Mouse (Mus musculus) intestine, embryonic 15.5 days (tissue): ENCODE data around the gene Lpin1. TPM values are rescaled to one million over a fixed set of nuclear protein-coding genes. Genes with fewer than 3 reads are reported as not detected.

ENCODE experiments used
- ATAC-seq: fragments of 200-750 bp; cut with Nextera tagmentation; 2 replicates; pipeline ENCODE4 v1.8.0; 2017; ENCODE audit warnings: moderate TSS enrichment, moderate library complexity
- H3K27ac ChIP-seq: fragments of 300-500 bp; sonication (generic); 2 replicates; pipeline ENCODE4 v1.5.1; 2015; ENCODE audit warnings: mild to moderate bottlenecking, inconsistent platforms
- H3K27me3 ChIP-seq: fragments of 300-500 bp; sonication (generic); replicated peaks from 2 replicates; pipeline ENCODE4 v1.6.1; 2015; ENCODE audit warnings: inconsistent platforms
- H3K36me3 ChIP-seq: fragments of 300-500 bp; sonication (generic); 2 replicates; pipeline ENCODE4 v1.6.1; 2015; ENCODE audit warnings: inconsistent platforms
- H3K4me1 ChIP-seq: fragments of 300-500 bp; sonication (generic); replicated peaks from 2 replicates; pipeline ENCODE4 v1.6.1; 2015; ENCODE audit warnings: inconsistent platforms
- H3K4me2 ChIP-seq: fragments of 300-500 bp; sonication (generic); replicated peaks from 2 replicates; pipeline ENCODE4 v1.6.1; 2015; ENCODE audit warnings: mild to moderate bottlenecking, inconsistent platforms
- H3K4me3 ChIP-seq: fragments of 300-500 bp; sonication (generic); replicated peaks from 2 replicates; pipeline ENCODE4 v1.5.1; 2015; ENCODE audit warnings: inconsistent platforms
- H3K9ac ChIP-seq: fragments of 300-500 bp; sonication (generic); 2 replicates; pipeline ENCODE4 v1.6.1; 2015; ENCODE audit warnings: inconsistent platforms
- H3K9me3 ChIP-seq: fragments of 300-500 bp; sonication (generic); 2 replicates; pipeline ENCODE4 v1.6.1; 2016; ENCODE audit warnings: inconsistent platforms
- WGBS: fragments of 180-500 bp; shearing (Covaris S2); methylation state at CpG from one replicate; pipeline ENCODE4 v1.1.7; 2015; 5-methylcytosine and 5-hydroxymethylcytosine counted together
- polyA plus RNA-seq: library from polyadenylated mRNA; unstranded; fragments of >200 nt; fragmentation: Nextera tagmentation; extraction: Ambion mirVana; gene quantifications from 2 replicates; pipeline ENCODE4 v1.2.1, GENCODE M21; 2015

Gene Lpin1
- polyA plus RNA-seq, 1 experiment from 2014 or later: 8.6 TPM

- no peak overlapping the region for H3K27ac ChIP-seq
- no peak for ATAC-seq
- H3K4me2 ChIP-seq: no peak overlapping the region
- H3K36me3 ChIP-seq: no peaks in the 10 kb centered on the region
- 74% methylated on average over 5 of the region's 5 CpGs for WGBS
- H3K4me3 ChIP-seq: no peak overlapping the region
- H3K9me3 ChIP-seq: no peaks in the 10 kb centered on the region
- no peaks in the 10 kb centered on the region for H3K4me1 ChIP-seq
- no peaks in the 10 kb centered on the region for H3K27me3 ChIP-seq
- H3K9ac ChIP-seq: no peak overlapping the region
Measured at GRCm38 (mm10) chr12:16605624-16606023, 5.1 kb downstream of the Lpin1 start.

GRCm38 (mm10) chr12:16602271-16602670 is 8.5 kb downstream of the Lpin1 start:
- peak; percentile 52 for ATAC-seq
- Histone ChIP-seq H3K4me3 (no peak overlapping the region), H3K9ac (no peak overlapping the region), H3K36me3 (no peaks in the 10 kb centered on the region), H3K9me3 (no peaks in the 10 kb centered on the region), H3K4me2 (no peak overlapping the region), H3K4me1 (no peaks in the 10 kb centered on the region), H3K27me3 (no peaks in the 10 kb centered on the region), H3K27ac (no peak overlapping the region)
- 77% methylated on average over 4 of the region's 4 CpGs for WGBS

- 34% methylated on average over 1 of the region's 1 CpGs for WGBS
- Histone ChIP-seq H3K9me3 (no peaks in the 10 kb centered on the region), H3K4me1 (no peaks in the 10 kb centered on the region)
Measured at GRCm38 (mm10) chr12:16600374-16600773, 10.4 kb downstream of the Lpin1 start.

GRCm38 (mm10) chr12:16599359-16599758 is 11.4 kb downstream of the Lpin1 start:
- WGBS: 74% methylated on average over 3 of the region's 3 CpGs
- no peak overlapping the region for H3K4me2 ChIP-seq
- no peaks in the 10 kb centered on the region for H3K4me1 ChIP-seq
- H3K27ac ChIP-seq: no peak overlapping the region
- no peaks in the 10 kb centered on the region for H3K27me3 ChIP-seq
- no peak overlapping the region for H3K9ac ChIP-seq
- ATAC-seq: no peak
- H3K4me3 ChIP-seq: no peak overlapping the region
- no peaks in the 10 kb centered on the region for H3K36me3 ChIP-seq
- no peaks in the 10 kb centered on the region for H3K9me3 ChIP-seq

More at GRCm38 (mm10) chr12:16600374-16600773, 10.4 kb downstream of the Lpin1 start:
- Histone ChIP-seq H3K27ac (no peak overlapping the region), H3K36me3 (no peaks in the 10 kb centered on the region), H3K4me3 (no peak overlapping the region), H3K9ac (no peak overlapping the region), H3K4me2 (no peak overlapping the region), H3K27me3 (no peaks in the 10 kb centered on the region)
- peak; percentile 58; the same call in 1 of the 2 replicates for ATAC-seq

- WGBS: 96% methylated on average over 7 of the region's 7 CpGs
- no peaks in the 10 kb centered on the region for H3K27me3 ChIP-seq
Measured at GRCm38 (mm10) chr12:16593761-16594160, 17.0 kb downstream of the Lpin1 start.

GRCm38 (mm10) chr12:16593014-16593413 is 17.8 kb downstream of the Lpin1 start:
- Histone ChIP-seq H3K4me3 (no peak overlapping the region), H3K36me3 (no peaks in the 10 kb centered on the region), H3K4me2 (no peak overlapping the region), H3K27me3 (no peaks in the 10 kb centered on the region), H3K4me1 (peaks cover 29% of the 10 kb centered on the region), H3K9me3 (no peaks in the 10 kb centered on the region), H3K27ac (no peak overlapping the region), H3K9ac (no peak overlapping the region)
- ATAC-seq: no peak
- WGBS: 76% methylated on average over 7 of the region's 7 CpGs

More at GRCm38 (mm10) chr12:16593761-16594160, 17.0 kb downstream of the Lpin1 start:
- no peak overlapping the region for H3K4me2 ChIP-seq
- H3K9me3 ChIP-seq: no peaks in the 10 kb centered on the region
- no peak overlapping the region for H3K27ac ChIP-seq
- no peak for ATAC-seq
- peaks cover 21% of the 10 kb centered on the region for H3K4me1 ChIP-seq
- no peak overlapping the region for H3K4me3 ChIP-seq
- H3K9ac ChIP-seq: no peak overlapping the region
- H3K36me3 ChIP-seq: no peaks in the 10 kb centered on the region

- H3K27me3 ChIP-seq: no peaks in the 10 kb centered on the region
- H3K9me3 ChIP-seq: no peaks in the 10 kb centered on the region
- no peak overlapping the region for H3K27ac ChIP-seq
- no peak overlapping the region for H3K9ac ChIP-seq
- H3K36me3 ChIP-seq: no peaks in the 10 kb centered on the region
- ATAC-seq: no peak
- H3K4me2 ChIP-seq: no peak overlapping the region
- WGBS: 74% methylated on average over 5 of the region's 5 CpGs
- H3K4me1 ChIP-seq: peaks cover 29% of the 10 kb centered on the region
- H3K4me3 ChIP-seq: no peak overlapping the region
Measured at GRCm38 (mm10) chr12:16592451-16592850, 18.3 kb downstream of the Lpin1 start.

- Histone ChIP-seq H3K4me2 (peak overlapping the region; percentile 70), H3K9ac (no peak overlapping the region), H3K36me3 (no peaks in the 10 kb centered on the region), H3K4me3 (peak overlapping the region; percentile 26), H3K27ac (peak overlapping the region; percentile 79), H3K27me3 (no peaks in the 10 kb centered on the region), H3K9me3 (no peaks in the 10 kb centered on the region), H3K4me1 (peaks cover 32% of the 10 kb centered on the region)
- ATAC-seq: peak; percentile 92
- WGBS: 8% methylated on average over 15 of the region's 15 CpGs
Measured at GRCm38 (mm10) chr12:16591453-16592200, 19.1 kb downstream of the Lpin1 start.

GRCm38 (mm10) chr12:16589966-16590365 is 20.8 kb downstream of the Lpin1 start:
- Histone ChIP-seq H3K27me3 (no peaks in the 10 kb centered on the region), H3K4me1 (peaks cover 32% of the 10 kb centered on the region), H3K27ac (no peak overlapping the region), H3K4me3 (no peak overlapping the region), H3K9ac (no peak overlapping the region), H3K4me2 (peak overlapping the region; percentile 78), H3K9me3 (no peaks in the 10 kb centered on the region), H3K36me3 (no peaks in the 10 kb centered on the region)
- 20% methylated on average over 4 of the region's 4 CpGs for WGBS
- peak; percentile 0; the same call in 1 of the 2 replicates for ATAC-seq

GRCm38 (mm10) chr12:16589204-16589949 is 21.4 kb downstream of the Lpin1 start:
- Histone ChIP-seq H3K36me3 (no peaks in the 10 kb centered on the region), H3K9ac (peak overlapping the region; percentile 65), H3K27me3 (no peaks in the 10 kb centered on the region), H3K4me3 (peak overlapping the region; percentile 63), H3K4me2 (peak overlapping the region; percentile 78), H3K4me1 (peaks cover 37% of the 10 kb centered on the region), H3K9me3 (no peaks in the 10 kb centered on the region), H3K27ac (peak overlapping the region; percentile 66)
- WGBS: under 1% methylated on average over 33 of the region's 36 CpGs
- ATAC-seq: peak; percentile 85

GRCm38 (mm10) chr12:16588396-16589042 is 22.2 kb downstream of the Lpin1 start:
- no peak for ATAC-seq
- H3K27ac ChIP-seq: 0 out of 2 replicates have a peak overlapping the region, but pooled peaks have one; percentile 4
- H3K4me1 ChIP-seq: peaks cover 40% of the 10 kb centered on the region

GRCm38 (mm10) chr12:16587767-16588166 is 23.0 kb downstream of the Lpin1 start:
- H3K27ac ChIP-seq: no peak overlapping the region
- H3K4me2 ChIP-seq: peak overlapping the region; percentile 78
- WGBS: 57% methylated on average over 5 of the region's 5 CpGs
- H3K36me3 ChIP-seq: no peaks in the 10 kb centered on the region
- no peak overlapping the region for H3K4me3 ChIP-seq
- H3K9ac ChIP-seq: no peak overlapping the region
- H3K4me1 ChIP-seq: peaks cover 40% of the 10 kb centered on the region
- no peaks in the 10 kb centered on the region for H3K9me3 ChIP-seq
- no peak for ATAC-seq
- no peaks in the 10 kb centered on the region for H3K27me3 ChIP-seq

More at GRCm38 (mm10) chr12:16588396-16589042, 22.2 kb downstream of the Lpin1 start:
- WGBS: 11% methylated on average over 7 of the region's 7 CpGs
- Histone ChIP-seq H3K4me3 (peak overlapping the region; percentile 63), H3K9ac (no peak overlapping the region), H3K36me3 (no peaks in the 10 kb centered on the region), H3K27me3 (no peaks in the 10 kb centered on the region), H3K4me2 (peak overlapping the region; percentile 78), H3K9me3 (no peaks in the 10 kb centered on the region)
